Mouse (Mus musculus) right cerebral cortex, postnatal 14 days (tissue): Measurements from ENCODE around the gene Lmo7.

Source experiments
- DNase-seq: peaks from one replicate; pipeline ENCODE4 v3.0.0; 2022

The Lmo7 gene

GRCm38 (mm10) chr14:101838231-101838839 is 108.6 kb downstream of the Lmo7 start:
- DNase-seq = peak; percentile 44

GRCm38 (mm10) chr14:101839771-101840731 is 110.3 kb downstream of the Lmo7 start:
- DNase-seq = peak; percentile 32

GRCm38 (mm10) chr14:101841271-101841670 is 111.5 kb downstream of the Lmo7 start:
- no peak for DNase-seq

- DNase-seq = no peak
Measured at GRCm38 (mm10) chr14:101842521-101842920, 112.8 kb downstream of the Lmo7 start.

DNA sequence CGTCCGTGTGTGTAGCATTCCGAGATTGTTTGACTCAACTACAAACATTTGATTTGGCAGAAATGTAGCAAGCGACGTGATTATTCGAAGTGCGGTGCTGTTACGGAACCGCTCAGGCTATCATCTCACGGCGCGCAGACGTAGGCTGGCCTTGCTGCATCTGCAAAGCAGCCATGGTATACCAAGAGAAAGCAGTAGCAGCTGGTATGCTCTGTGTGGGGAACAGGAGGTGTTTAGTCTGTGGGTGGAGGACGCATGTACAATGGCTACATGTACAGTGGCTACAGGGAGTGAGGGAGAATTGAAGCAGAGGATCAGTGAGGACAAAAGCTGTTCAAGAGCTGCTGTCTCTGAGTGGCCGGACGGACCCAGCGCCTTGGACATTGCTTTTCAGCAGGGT is 113.7 kb downstream of the Lmo7 start:
- DNase-seq = peak; percentile 43

GRCm38 (mm10) chr14:101844467-101844866 is 114.7 kb downstream of the Lmo7 start:
- no peak for DNase-seq

DNA sequence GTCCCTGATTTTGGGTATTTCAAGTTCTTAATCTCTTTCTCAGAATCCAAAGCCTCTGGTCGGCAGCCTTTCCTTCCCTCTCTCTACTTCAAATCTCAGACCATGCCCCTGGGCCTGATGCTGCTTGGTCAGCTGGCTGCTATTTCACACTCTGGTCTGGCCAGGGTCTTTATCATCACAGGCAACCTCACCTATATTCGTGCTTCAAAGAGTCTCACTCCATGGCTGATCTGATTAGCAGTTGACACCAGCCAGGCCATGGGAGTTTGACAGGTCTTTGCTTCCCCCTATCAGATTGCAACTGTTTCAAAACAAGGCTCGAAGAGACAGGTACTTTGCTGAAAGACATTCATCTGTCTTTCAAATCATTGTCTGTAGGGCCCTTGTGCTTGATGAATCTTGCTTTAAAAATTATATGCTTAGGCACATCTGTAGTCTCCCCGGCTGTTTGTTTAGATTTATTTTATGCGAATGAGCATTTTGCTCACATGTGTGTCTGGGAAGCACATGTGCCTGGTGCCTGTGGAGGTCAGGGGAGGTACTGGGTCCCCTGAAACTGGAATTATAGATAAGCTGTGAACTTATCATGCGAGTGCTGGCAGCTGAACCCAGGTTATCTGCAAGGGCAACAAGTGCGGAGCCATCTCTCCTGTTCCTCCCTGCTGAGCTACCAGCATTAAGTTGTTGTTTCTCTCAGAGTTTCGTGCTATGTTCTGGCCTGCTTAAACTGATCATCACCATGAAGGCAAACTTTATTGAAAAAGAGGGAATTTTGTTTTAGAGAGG is 116.5 kb downstream of the Lmo7 start:
- no peak for DNase-seq

DNA sequence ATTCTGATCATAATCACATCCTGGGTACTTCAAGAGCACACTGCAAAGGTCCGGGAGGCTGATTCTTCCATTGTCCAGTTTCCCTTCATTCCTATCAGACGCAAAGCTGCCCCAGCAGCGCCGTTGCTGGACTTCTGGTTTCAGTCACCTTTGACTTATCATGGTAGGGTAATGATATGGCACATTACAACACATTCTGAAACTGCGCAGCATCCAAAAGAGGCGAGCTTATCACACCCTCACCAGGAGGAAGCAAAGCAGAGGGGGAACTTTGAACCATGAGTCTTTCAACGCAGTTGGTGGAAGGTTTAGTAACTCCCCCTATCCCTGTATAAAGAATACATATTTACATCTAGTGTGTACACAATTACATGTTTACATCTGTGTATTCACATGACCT is 117.8 kb downstream of the Lmo7 start:
- no peak for DNase-seq

- DNase-seq = no peak
Measured at GRCm38 (mm10) chr14:101852584-101853195, 122.9 kb downstream of the Lmo7 start.

DNA sequence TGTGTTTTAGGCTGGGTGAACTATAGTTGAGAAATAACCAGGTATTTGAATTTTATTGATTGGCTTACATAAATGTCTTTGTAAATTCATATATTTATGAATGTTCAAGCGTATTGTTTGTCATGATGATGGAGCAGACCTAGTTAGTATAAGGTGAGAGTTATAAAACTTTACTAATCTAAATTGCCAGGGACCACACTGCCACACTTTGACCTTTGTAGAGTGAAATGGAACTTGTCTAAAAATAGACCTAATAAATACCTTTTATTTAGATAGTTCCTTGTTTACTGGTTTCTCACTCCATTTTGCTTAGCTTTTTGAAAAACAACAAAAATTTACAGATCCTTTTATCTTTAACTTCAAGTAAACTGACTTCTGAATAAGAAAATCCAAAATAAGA is 123.5 kb downstream of the Lmo7 start:
- no peak for DNase-seq

DNA sequence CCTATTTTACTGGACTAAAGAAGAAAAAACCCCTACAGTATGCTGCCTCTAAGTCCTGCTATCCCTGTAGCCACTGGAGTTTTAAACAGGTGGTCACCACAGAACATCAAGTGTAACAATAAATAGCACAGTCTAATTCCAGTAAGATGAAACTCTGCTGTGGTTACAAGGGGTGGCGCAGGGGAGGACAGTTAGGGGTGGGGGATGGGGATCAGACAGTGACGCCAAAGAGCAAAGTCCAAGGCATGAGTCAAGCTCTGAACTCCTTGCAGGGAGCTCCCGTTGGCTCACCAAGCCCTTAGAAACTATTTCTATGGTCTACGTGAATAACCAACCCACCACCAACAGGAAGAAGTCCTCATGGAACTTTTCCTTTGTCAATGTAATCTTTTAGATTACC is 124.0 kb downstream of the Lmo7 start:
- no peak for DNase-seq

DNA sequence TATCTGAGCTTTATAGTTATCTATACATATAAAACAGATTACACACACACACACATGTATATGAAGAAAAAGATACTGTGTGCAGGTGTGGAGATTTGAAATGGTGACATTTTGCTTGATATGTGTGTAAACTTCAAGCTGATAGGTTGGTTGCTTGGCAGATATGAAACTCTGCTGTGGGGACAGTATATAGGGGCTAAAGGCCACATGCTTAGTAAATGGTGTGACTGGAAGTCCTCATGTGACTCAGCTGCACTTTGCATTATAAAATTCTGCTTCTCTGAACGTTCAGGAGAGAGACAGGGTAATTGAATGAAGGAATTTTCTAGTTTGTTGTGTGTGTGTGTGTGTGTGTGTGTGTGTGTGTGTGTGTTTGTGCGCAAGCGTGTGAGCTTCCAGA is 124.5 kb downstream of the Lmo7 start:
- DNase-seq = no peak

- no peak for DNase-seq
Measured at GRCm38 (mm10) chr14:101859305-101859886, 129.6 kb downstream of the Lmo7 start.

DNA sequence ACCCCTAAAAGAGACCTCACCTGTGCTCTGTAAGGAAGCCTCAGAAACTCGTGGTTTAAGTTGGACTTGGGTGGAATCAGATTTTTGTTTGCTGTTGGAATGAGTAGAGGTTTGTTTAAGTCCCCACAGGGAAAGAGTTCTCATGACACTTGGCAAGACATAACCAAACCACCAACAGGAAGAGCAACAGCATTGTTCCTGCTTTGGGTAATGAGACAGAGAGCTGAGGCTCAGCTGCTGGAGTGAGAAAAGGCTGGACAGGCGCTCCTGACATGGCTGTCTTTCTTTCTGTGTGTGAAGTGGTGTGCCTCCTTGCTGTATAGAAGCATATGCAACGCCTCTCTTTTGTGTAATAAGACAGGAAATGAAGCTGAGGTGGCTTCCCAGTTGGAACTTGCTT is 132.3 kb downstream of the Lmo7 start:
- DNase-seq = no peak

- DNase-seq = no peak
Measured at GRCm38 (mm10) chr14:101867071-101867733, 137.4 kb downstream of the Lmo7 start.

DNA sequence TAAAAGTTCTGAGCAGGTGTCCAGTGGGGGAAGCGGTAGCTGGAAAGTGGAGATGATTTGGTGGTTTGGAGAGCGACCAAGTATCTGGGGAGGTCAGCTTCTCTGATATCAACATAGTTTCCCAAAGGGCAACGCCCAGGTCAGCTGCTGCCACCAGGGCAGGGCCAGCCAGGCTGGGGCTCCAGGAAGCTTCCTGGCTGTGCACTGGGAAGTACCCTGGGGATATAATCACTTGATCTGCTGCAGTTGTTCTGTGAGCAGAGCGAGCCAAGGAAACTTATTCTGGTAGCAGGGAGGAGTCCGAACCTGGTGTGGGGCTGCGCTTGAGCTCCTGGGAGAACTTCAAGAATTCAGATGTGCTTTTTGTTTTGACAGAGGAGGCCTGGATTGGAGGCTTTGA is 139.4 kb downstream of the Lmo7 start:
- DNase-seq = no peak

DNA sequence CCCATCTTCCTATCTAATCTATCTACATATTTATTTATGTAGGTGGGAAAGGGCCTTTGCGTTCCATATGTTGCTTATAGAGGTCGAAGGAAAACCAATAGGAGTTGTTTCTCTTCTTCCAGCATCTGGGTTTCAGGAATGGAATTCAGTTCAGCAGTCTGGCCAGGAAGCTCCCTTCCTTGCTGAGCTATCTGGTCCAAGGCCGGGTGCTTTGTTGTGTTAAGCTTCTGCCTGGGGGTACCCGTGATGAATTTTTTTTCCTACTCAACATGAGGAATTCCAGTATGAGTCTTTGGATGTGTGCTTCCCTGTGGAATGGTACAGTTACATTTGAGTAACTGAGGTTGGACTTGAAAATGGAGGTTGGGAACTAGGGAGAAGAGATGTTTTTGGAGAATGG is 139.9 kb downstream of the Lmo7 start:
- DNase-seq = no peak

DNA sequence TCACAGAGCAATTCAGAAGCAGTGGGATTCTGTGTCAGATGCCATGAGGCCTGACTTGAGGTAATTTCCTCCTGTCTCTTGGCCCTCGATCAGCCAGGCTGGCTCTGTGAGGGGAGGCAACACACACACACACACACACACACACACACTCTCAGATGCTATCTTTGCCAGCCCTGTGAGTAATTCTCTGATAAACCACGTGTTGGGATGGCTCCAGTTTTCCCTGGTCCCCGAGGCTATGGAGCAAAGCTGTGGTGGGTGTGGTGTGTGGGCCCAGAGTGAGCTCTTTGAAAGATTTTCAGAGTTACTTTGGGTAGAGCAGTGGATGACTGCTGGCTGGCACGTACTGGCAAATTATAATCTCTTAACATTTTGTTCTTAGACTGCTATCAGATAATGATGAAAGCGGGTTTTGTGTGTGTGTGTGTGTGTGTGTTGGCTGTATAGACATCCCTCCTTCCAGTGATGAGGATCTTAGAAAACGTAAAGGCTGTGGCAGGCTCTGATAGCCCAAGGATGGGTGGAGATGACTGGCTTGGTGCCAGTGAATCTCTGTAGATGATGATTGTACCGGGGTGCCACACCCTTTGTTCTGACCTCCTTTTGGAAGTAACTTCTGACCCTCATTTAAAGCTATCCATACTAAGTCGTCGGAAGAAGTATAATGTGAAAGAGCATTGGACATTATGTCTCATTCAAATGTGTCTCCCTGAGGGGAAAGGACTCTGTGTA is 140.6 kb downstream of the Lmo7 start:
- DNase-seq = peak; percentile 52

DNA sequence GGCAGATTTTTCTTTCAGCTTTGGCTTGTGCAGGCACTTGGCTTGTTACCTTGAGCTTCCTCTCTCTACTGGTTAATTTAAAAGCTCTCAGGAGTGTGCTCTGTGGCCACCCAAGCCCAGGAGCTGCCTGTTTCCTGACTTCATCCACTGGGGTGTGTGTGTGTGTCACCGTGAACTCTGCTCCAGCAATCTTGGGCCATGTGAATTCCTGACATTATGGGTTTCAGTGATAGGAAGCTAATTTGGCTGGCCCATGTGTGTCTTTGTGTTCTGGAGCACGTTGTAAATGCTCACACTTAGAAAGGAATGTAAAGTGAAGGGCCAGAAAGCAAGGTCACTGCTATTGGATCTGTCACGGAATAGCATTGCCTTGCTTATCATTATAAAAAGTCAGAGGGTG is 143.1 kb downstream of the Lmo7 start:
- DNase-seq = no peak

- no peak for DNase-seq
Measured at GRCm38 (mm10) chr14:101878346-101879049, 148.7 kb downstream of the Lmo7 start.
